Mouse (Mus musculus): Measurements from ENCODE around the gene Gtf2h4. TPM values are rescaled to one million over a fixed set of nuclear protein-coding genes. Genes with fewer than 3 reads are reported as not detected.

Gtf2h4 gene
- polyA plus RNA-seq (2015; fragmentation: Nextera tagmentation; extraction: Ambion mirVana) = 20.7 and 20.8 TPM in 2 replicates

DNA sequence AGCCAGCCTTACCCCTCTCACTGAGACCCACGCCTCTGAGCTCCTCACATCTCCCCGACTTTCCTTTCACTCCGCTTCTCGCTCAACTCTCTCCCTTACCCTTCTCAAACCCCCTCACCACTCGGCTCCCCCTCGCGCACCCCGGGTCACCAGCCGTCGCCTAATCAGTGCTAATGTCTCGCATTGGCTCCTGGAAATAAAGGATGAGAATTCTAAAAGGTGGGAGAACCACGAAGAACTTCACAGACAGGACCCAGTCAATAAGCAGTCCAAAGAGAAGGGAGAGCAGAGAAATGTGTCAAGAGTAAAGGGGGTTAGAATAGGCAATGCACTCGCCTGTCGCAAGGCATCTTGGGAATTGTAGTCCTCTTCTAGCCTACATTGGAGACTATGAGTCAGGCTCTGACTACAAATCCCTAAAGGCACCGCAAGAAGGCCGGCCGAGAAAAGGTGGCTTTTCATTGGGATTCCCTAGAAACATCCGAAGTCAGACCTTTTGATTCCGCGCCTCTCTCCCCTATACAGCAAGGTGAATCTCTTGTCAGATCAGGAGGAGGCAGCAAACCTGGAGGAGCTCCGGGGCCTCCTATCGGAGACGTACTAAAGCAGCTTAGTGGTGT is at the start of gene Gtf2h4:
Gene Gtf2h4, minus strand, starts transcription at position 324 of the 620 bp plus-strand sequence.
- DNase-seq (ENCODE audit: low spot score) = peak; percentile 87
- Histone ChIP-seq H3K27ac (replicated peaks) (peak within 1 kb of the TSS; percentile 41; the same call in 1 of the 2 replicates), H3K36me3 (ENCODE audit: control insufficient read depth, insufficient read depth, low read length) (no peaks in the 10 kb centered on the region), H3K4me2 (replicated peaks; ENCODE audit: low read depth) (peak within 1 kb of the TSS; percentile 82), H3K9me3 (ENCODE audit: control insufficient read depth, low read length) (no peaks in the 10 kb centered on the region), H3K4me3 (ENCODE audit: low read depth, low read length) (peak within 1 kb of the TSS; percentile 62), H3K9ac (ENCODE audit: low read length) (peak within 1 kb of the TSS; percentile 80), H3K27me3 (ENCODE audit: control insufficient read depth, insufficient read depth, low read length) (no peaks in the 10 kb centered on the region), H3K4me1 (replicated peaks; ENCODE audit: control insufficient read depth, insufficient read depth) (0 out of 2 replicates have a peak, but pooled peaks cover 2% of the 10 kb centered on the region)
- TF ChIP-seq EP300 (optimal IDR thresholded peaks at IDR 0.05) (no peak), CTCF (IDR thresholded peaks at IDR 0.05; ENCODE audit: low read depth) (peak; percentile 28)
- ATAC-seq (ENCODE audit: low FRiP score, low TSS enrichment) = peak; percentile 96
- WGBS = 0% methylated on average over 23 of the region's 23 CpGs

DNA sequence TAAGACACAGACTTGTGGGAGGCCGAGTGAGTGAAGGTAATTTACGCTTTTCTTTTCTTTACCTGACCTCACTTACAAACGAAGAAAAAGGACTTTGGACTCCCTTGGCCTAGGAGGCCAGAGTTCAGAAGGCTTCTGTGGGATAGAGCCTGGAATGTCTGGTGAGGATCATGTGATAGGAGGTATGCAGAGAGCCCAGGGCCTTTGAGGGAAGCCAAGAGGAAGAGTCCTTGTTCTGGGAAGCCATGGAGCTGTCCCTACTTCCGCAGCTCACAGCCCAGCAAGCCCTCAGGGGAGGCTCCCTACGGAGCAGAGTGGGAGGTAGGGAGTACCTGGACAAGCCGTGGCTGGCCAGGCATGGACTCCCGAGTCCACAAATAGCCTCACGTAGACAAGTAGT is 48.1 kb upstream of the Gtf2h4 start:
- H3K4me3 ChIP-seq (ENCODE audit: low read depth, low read length) = no peak overlapping the region
- no peak overlapping the region for H3K9ac ChIP-seq (ENCODE audit: low read length)
- H3K4me1 ChIP-seq (replicated peaks; ENCODE audit: control insufficient read depth, insufficient read depth) = no peaks in the 10 kb centered on the region
- no peak overlapping the region for H3K27ac ChIP-seq (replicated peaks)
- peak; percentile 17; the same call in 1 of the 2 replicates for ATAC-seq (ENCODE audit: low FRiP score, low TSS enrichment)
- no peak overlapping the region for H3K4me2 ChIP-seq (replicated peaks; ENCODE audit: low read depth)
- WGBS = 62% methylated on average over 8 of the region's 8 CpGs
- DNase-seq (ENCODE audit: low spot score) = no peak
- H3K27me3 ChIP-seq (ENCODE audit: control insufficient read depth, insufficient read depth, low read length) = no peaks in the 10 kb centered on the region
- H3K9me3 ChIP-seq (ENCODE audit: control insufficient read depth, low read length) = no peaks in the 10 kb centered on the region
- no peak for TF ChIP-seq EP300 (optimal IDR thresholded peaks at IDR 0.05)
- TF ChIP-seq CTCF (IDR thresholded peaks at IDR 0.05; ENCODE audit: low read depth) = no peak
- no peaks in the 10 kb centered on the region for H3K36me3 ChIP-seq (ENCODE audit: control insufficient read depth, insufficient read depth, low read length)

DNA sequence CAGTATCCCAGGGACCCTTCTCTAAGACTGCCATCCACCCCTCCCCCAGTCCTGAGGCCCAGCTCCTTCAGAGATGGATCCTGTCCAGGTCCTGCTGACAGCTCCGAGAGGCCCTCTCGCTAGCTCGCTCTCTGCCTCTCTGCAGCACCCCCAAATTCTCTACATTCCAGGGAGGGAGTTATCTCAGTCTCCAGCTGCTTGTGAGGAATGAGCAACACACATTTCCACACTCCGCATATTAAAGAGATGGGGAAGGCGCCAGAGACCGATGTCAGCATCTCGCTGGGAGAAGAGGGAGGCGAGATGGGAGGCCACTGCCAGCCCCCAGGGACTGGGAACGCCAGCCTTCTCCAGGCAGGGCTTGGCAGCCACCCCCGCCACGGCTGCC is 46.8 kb upstream of the Gtf2h4 start:
- ATAC-seq (ENCODE audit: low FRiP score, low TSS enrichment) (peak; percentile 45; the same call in 1 of the 2 replicates), DNase-seq (ENCODE audit: low spot score) (no peak)
- H3K27me3 ChIP-seq (ENCODE audit: control insufficient read depth, insufficient read depth, low read length) = no peaks in the 10 kb centered on the region
- no peak overlapping the region for H3K9ac ChIP-seq (ENCODE audit: low read length)
- no peaks in the 10 kb centered on the region for H3K36me3 ChIP-seq (ENCODE audit: control insufficient read depth, insufficient read depth, low read length)
- H3K4me3 ChIP-seq (ENCODE audit: low read depth, low read length) = no peak overlapping the region
- H3K27ac ChIP-seq (replicated peaks) = no peak overlapping the region; the same call in 1 of the 2 replicates
- H3K4me1 ChIP-seq (replicated peaks; ENCODE audit: control insufficient read depth, insufficient read depth) = no peaks in the 10 kb centered on the region
- no peaks in the 10 kb centered on the region for H3K9me3 ChIP-seq (ENCODE audit: control insufficient read depth, low read length)
- WGBS = 10% methylated on average over 10 of the region's 11 CpGs
- TF ChIP-seq CTCF (IDR thresholded peaks at IDR 0.05; ENCODE audit: low read depth) (no peak), EP300 (optimal IDR thresholded peaks at IDR 0.05) (no peak)
- 0 out of 2 replicates have a peak overlapping the region, but pooled peaks have one; percentile 23 for H3K4me2 ChIP-seq (replicated peaks; ENCODE audit: low read depth)

DNA sequence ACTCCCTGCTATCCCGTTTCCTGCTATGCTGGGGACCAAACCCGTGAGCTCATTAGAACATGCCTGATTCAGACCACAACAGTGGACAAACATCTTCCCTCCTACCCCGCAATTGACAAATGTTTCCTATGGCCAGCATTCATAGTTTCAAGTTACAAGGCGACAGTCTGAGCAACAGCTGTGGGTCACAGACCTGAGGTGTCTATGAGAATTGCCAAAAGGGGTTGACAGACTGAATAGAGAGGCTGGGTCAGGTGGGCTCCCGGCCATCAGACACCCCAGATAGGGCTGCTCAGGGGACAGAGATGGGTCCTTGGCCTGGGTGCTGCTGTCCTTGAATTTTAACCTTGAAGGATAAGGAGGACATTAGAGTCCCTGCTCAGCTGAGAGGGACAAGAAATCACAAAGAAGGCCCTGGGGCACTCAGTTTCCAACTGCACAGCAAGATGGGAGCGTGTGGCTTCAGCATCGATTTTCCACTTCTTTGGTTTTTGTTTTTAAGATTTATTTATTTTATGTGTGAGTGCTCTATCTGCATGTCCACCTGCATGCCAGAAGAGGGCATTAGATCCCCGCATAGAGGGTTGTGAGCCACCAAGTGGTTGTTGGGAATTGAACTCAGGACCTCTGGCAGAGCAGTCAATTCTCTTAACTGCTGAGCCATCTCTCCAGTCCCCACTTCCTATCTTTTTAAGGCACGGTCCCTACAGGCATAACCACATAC is 46.2 kb upstream of the Gtf2h4 start:
- ATAC-seq (ENCODE audit: low FRiP score, low TSS enrichment) = no peak
- no peak overlapping the region for H3K4me2 ChIP-seq (replicated peaks; ENCODE audit: low read depth)

DNA sequence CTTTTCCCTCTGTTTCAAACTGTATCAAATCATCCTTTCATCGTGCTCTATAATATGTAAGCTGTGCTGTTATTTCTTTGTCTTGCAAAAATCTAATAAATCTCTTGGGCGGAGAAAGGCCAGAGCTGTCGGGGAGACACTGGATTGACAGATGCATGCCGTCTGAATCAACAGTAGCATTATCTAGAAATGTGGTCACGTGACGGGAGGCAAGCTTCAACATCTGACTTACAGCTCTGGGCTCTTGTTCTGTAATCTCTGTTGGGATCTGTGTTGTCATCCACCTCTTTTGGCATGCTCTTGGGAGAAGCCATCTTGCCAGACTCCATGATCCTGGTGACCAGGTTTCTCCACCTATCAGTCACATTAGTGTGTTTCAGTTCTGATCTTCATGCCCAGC is 43.5 kb upstream of the Gtf2h4 start:
- WGBS = 75% methylated on average over 6 of the region's 6 CpGs
- Histone ChIP-seq H3K27me3 (ENCODE audit: control insufficient read depth, insufficient read depth, low read length) (no peaks in the 10 kb centered on the region), H3K9me3 (ENCODE audit: control insufficient read depth, low read length) (no peaks in the 10 kb centered on the region)

More for the DNA sequence above, 46.2 kb upstream of the Gtf2h4 start:
- 54% methylated on average over 9 of the region's 9 CpGs for WGBS
- peak; percentile 63 for TF ChIP-seq CTCF (IDR thresholded peaks at IDR 0.05; ENCODE audit: low read depth)
- TF ChIP-seq EP300 (optimal IDR thresholded peaks at IDR 0.05) = no peak
- Histone ChIP-seq H3K9me3 (ENCODE audit: control insufficient read depth, low read length) (no peaks in the 10 kb centered on the region), H3K4me1 (replicated peaks; ENCODE audit: control insufficient read depth, insufficient read depth) (no peaks in the 10 kb centered on the region), H3K36me3 (ENCODE audit: control insufficient read depth, insufficient read depth, low read length) (no peaks in the 10 kb centered on the region), H3K9ac (ENCODE audit: low read length) (no peak overlapping the region), H3K27ac (replicated peaks) (no peak overlapping the region), H3K27me3 (ENCODE audit: control insufficient read depth, insufficient read depth, low read length) (no peaks in the 10 kb centered on the region), H3K4me3 (ENCODE audit: low read depth, low read length) (no peak overlapping the region)
- no peak for DNase-seq (ENCODE audit: low spot score)

DNA sequence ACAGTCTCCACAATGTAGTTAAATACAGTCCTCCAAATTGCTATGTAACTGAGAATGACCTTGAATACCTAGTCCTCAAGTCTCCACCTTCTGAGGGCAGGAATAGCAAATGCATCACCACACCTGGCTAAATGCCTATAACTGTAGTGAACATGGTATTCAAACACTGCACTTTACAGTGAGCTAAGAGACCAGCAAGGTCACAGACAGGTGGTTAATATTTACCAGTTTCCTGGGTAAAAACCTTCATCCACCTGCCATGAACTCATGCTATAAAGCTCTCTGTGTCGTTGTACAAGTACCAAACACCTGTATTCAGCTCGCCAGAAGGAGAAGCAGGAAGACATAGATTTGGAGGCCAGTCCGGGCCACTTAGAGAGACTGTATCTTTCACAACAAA is 42.6 kb upstream of the Gtf2h4 start:
- TF ChIP-seq EP300 (optimal IDR thresholded peaks at IDR 0.05) = no peak
- TF ChIP-seq CTCF (IDR thresholded peaks at IDR 0.05; ENCODE audit: low read depth) = no peak
- Histone ChIP-seq H3K27ac (replicated peaks) (no peak overlapping the region), H3K9ac (ENCODE audit: low read length) (no peak overlapping the region), H3K4me2 (replicated peaks; ENCODE audit: low read depth) (no peak overlapping the region), H3K36me3 (ENCODE audit: control insufficient read depth, insufficient read depth, low read length) (no peaks in the 10 kb centered on the region), H3K27me3 (ENCODE audit: control insufficient read depth, insufficient read depth, low read length) (no peaks in the 10 kb centered on the region), H3K9me3 (ENCODE audit: control insufficient read depth, low read length) (no peaks in the 10 kb centered on the region), H3K4me1 (replicated peaks; ENCODE audit: control insufficient read depth, insufficient read depth) (peaks cover under 1% of the 10 kb centered on the region; the same call in 1 of the 2 replicates), H3K4me3 (ENCODE audit: low read depth, low read length) (no peak overlapping the region)
- WGBS = 70% methylated on average over 3 of the region's 3 CpGs
- DNase-seq (ENCODE audit: low spot score) (no peak), ATAC-seq (ENCODE audit: low FRiP score, low TSS enrichment) (no peak)

More for the DNA sequence above, 43.5 kb upstream of the Gtf2h4 start:
- ATAC-seq (ENCODE audit: low FRiP score, low TSS enrichment) (no peak), DNase-seq (ENCODE audit: low spot score) (no peak)
- Histone ChIP-seq H3K9ac (ENCODE audit: low read length) (no peak overlapping the region), H3K4me2 (replicated peaks; ENCODE audit: low read depth) (no peak overlapping the region), H3K36me3 (ENCODE audit: control insufficient read depth, insufficient read depth, low read length) (no peaks in the 10 kb centered on the region), H3K4me1 (replicated peaks; ENCODE audit: control insufficient read depth, insufficient read depth) (no peaks in the 10 kb centered on the region), H3K4me3 (ENCODE audit: low read depth, low read length) (no peak overlapping the region), H3K27ac (replicated peaks) (no peak overlapping the region)
- TF ChIP-seq EP300 (optimal IDR thresholded peaks at IDR 0.05) = no peak
- TF ChIP-seq CTCF (IDR thresholded peaks at IDR 0.05; ENCODE audit: low read depth) = no peak

Measured in stomach, postnatal 0 days (tissue).